Mouse (Mus musculus): ENCODE measurements at regions not wholly inside any gene's neighbourhood (a gene's known extent, or its start where the extent isn't known, plus 50 kb on each side); places are given as distances from the start of the nearest gene placed in this dataset.

- TF ChIP-seq CTCF (IDR thresholded peaks at IDR 0.05; ENCODE audit: low read depth, low read length) (no peak), POLR2A (IDR thresholded peaks at IDR 0.05; ENCODE audit: extremely low read depth, insufficient read depth, low read length) (no peak)
Observed at GRCm38 (mm10) chr1:143938569-143938968, 65.4 kb downstream of the Rgs2 start.
